Mouse (Mus musculus) MEL (cell line): Measurements from ENCODE around the gene Babam2. TPM values are rescaled to one million over a fixed set of nuclear protein-coding genes. Genes with fewer than 3 reads are reported as not detected.

Experiments
- DNase-seq: peaks from one replicate; pipeline ENCODE4 v3.0.0; 2011; ENCODE audit warnings: low read depth, low spot score
- H3K27ac ChIP-seq: 2 replicates; pipeline ENCODE4 v1.5.1; 2012; ENCODE audit warnings: low read depth, mild to moderate bottlenecking, control low read depth, low read length, moderate library complexity; ENCODE audit not compliant: control insufficient read depth
- H3K27me3 ChIP-seq, 2 experiments: fragments of 150-350 bp in 1 of 2; sonication (generic) in 1 of 2; 2 replicates each; pipeline ENCODE4 v1.6.1; 2012; ENCODE audit warnings: low read length in 2 of 2, mild to moderate bottlenecking in 2 of 2, improper control_type of control experiment in 1 of 2, moderate library complexity in 1 of 2; ENCODE audit not compliant: insufficient read depth in 2 of 2, control insufficient read depth in 1 of 2
- H3K36me3 ChIP-seq, 2 experiments: 2 replicates each; pipeline ENCODE4 v1.6.1; 2012 to 2014; ENCODE audit warnings: low read length in 2 of 2, improper control_type of control experiment in 1 of 2, inconsistent platforms in 1 of 2, mild to moderate bottlenecking in 1 of 2; ENCODE audit not compliant: insufficient read depth in 2 of 2, control insufficient read depth in 1 of 2
- H3K4me1 ChIP-seq, 2 experiments: fragments of 150-350 bp in 1 of 2; sonication (generic) in 1 of 2; 2 replicates each; pipeline ENCODE4 v1.6.1; 2012; ENCODE audit warnings: low read length in 2 of 2, improper control_type of control experiment in 1 of 2, mild to moderate bottlenecking in 1 of 2; ENCODE audit not compliant: insufficient read depth in 2 of 2, control insufficient read depth in 1 of 2
- H3K4me3 ChIP-seq, 2 experiments: fragments of 150-350 bp in 1 of 2; sonication (generic) in 1 of 2; 2 replicates each; pipeline ENCODE4 v1.5.1; 2012; ENCODE audit warnings: low read depth in 2 of 2, low read length in 2 of 2, mild to moderate bottlenecking in 2 of 2, moderate library complexity in 2 of 2, control low read depth in 1 of 2, improper control_type of control experiment in 1 of 2; ENCODE audit not compliant: control insufficient read depth in 1 of 2, insufficient read depth in 1 of 2
- H3K79me2 ChIP-seq: 2 replicates; pipeline ENCODE4 v1.6.1; 2012; ENCODE audit warnings: mild to moderate bottlenecking, low read length, moderate library complexity; ENCODE audit not compliant: control insufficient read depth, poor library complexity, insufficient read depth
- H3K9ac ChIP-seq: 2 replicates; pipeline ENCODE4 v1.6.1; 2012; ENCODE audit warnings: low read depth, mild to moderate bottlenecking, control low read depth, low read length, moderate library complexity; ENCODE audit not compliant: control insufficient read depth, poor library complexity, severe bottlenecking
- H3K9me3 ChIP-seq: fragments of 150-350 bp; sonication (generic); replicated peaks from 2 replicates; pipeline ENCODE4 v1.6.1; 2012; ENCODE audit warnings: mild to moderate bottlenecking, low read length, improper control_type of control experiment, moderate library complexity; ENCODE audit not compliant: insufficient read depth
- BHLHE40 ChIP-seq: IDR thresholded peaks from 2 replicates; pipeline ENCODE4 v1.6.1; 2012; ENCODE audit warnings: low read depth, mild to moderate bottlenecking, inconsistent platforms, low read length, improper control_type of control experiment, borderline replicate concordance
- CHD1 ChIP-seq: IDR thresholded peaks from 2 replicates; pipeline ENCODE4 v1.6.1; 2012; ENCODE audit warnings: low read depth, mild to moderate bottlenecking, inconsistent platforms, low read length, improper control_type of control experiment
- CHD2 ChIP-seq: IDR thresholded peaks from 2 replicates; pipeline ENCODE4 v1.6.1; 2011; ENCODE audit warnings: low read length, improper control_type of control experiment
- CTCF ChIP-seq, 3 experiments: IDR thresholded peaks in 2 of 3; conservative IDR thresholded peaks in 1 of 3; 2 replicates each; pipeline ENCODE4 v1.5.1; 2011 to 2012; ENCODE audit warnings: low read length in 3 of 3, low read depth in 2 of 3, mild to moderate bottlenecking in 2 of 3, improper control_type of control experiment in 1 of 3, inconsistent platforms in 1 of 3, mixed read lengths in 1 of 3, moderate library complexity in 1 of 3; ENCODE audit not compliant: control insufficient read depth in 1 of 3, insufficient read depth in 1 of 3, poor library complexity in 1 of 3, severe bottlenecking in 1 of 3
- E2F4 ChIP-seq: IDR thresholded peaks from 2 replicates; pipeline ENCODE4 v1.6.1; 2011; ENCODE audit warnings: low read depth, low read length, improper control_type of control experiment, borderline replicate concordance
- EP300 ChIP-seq, 2 experiments: IDR thresholded peaks; 2 replicates each; pipeline ENCODE4 v1.6.1; 2011; ENCODE audit warnings: improper control_type of control experiment in 2 of 2, low read length in 2 of 2, low read depth in 1 of 2, mild to moderate bottlenecking in 1 of 2
- GATA1 ChIP-seq: IDR thresholded peaks from 2 replicates; pipeline ENCODE4 v1.6.1; 2011; ENCODE audit warnings: low read depth, low read length, improper control_type of control experiment
- HCFC1 ChIP-seq: IDR thresholded peaks from 2 replicates; pipeline ENCODE4 v1.6.1; 2012; ENCODE audit warnings: low read depth, mild to moderate bottlenecking, inconsistent platforms, low read length, improper control_type of control experiment, moderate library complexity
- KAT2A ChIP-seq: conservative IDR thresholded peaks from 2 replicates; pipeline ENCODE4 v1.6.1; 2012; ENCODE audit warnings: low read depth, low read length, improper control_type of control experiment, inconsistent platforms
- MAFK ChIP-seq: IDR thresholded peaks from 2 replicates; pipeline ENCODE4 v1.6.1; 2011; ENCODE audit warnings: low read depth, mild to moderate bottlenecking, low read length, improper control_type of control experiment, borderline replicate concordance
- MAZ ChIP-seq: IDR thresholded peaks from 2 replicates; pipeline ENCODE4 v1.6.1; 2012; ENCODE audit warnings: low read depth, mild to moderate bottlenecking, inconsistent platforms, low read length, improper control_type of control experiment
- MEF2A ChIP-seq: IDR thresholded peaks from 2 replicates; pipeline ENCODE4 v1.6.1; 2014; ENCODE audit warnings: low read depth, mild to moderate bottlenecking, inconsistent platforms, low read length, improper control_type of control experiment; ENCODE audit not compliant: poor library complexity, insufficient replicate concordance, severe bottlenecking; ENCODE audit errors: extremely low read depth
- MXI1 ChIP-seq: IDR thresholded peaks from 2 replicates; pipeline ENCODE4 v1.6.1; 2011; ENCODE audit warnings: mild to moderate bottlenecking, low read depth, low read length, improper control_type of control experiment
- MYC ChIP-seq: IDR thresholded peaks from 2 replicates; pipeline ENCODE4 v1.6.1; 2011; ENCODE audit warnings: low read depth, mild to moderate bottlenecking, low read length, improper control_type of control experiment, moderate library complexity
- NRF1 ChIP-seq: IDR thresholded peaks from 2 replicates; pipeline ENCODE4 v1.6.1; 2014; ENCODE audit warnings: low read depth, mild to moderate bottlenecking, inconsistent platforms, low read length, improper control_type of control experiment, moderate library complexity; ENCODE audit not compliant: poor library complexity, insufficient read depth, severe bottlenecking
- POLR2AphosphoS5 ChIP-seq: IDR thresholded peaks from 2 replicates; pipeline ENCODE4 v1.6.1; 2012; ENCODE audit warnings: low read depth, borderline replicate concordance, mild to moderate bottlenecking, inconsistent platforms, low read length, moderate library complexity, mixed read lengths
- RAD21 ChIP-seq: IDR thresholded peaks from 2 replicates; pipeline ENCODE4 v1.6.1; 2011; ENCODE audit warnings: mild to moderate bottlenecking, low read depth, low read length, improper control_type of control experiment
- SIN3A ChIP-seq: IDR thresholded peaks from 2 replicates; pipeline ENCODE4 v1.6.1; 2012; ENCODE audit warnings: low read length, improper control_type of control experiment, inconsistent platforms
- SMC3 ChIP-seq: IDR thresholded peaks from 2 replicates; pipeline ENCODE4 v1.6.1; 2011; ENCODE audit warnings: low read depth, low read length, improper control_type of control experiment
- TCF12 ChIP-seq: IDR thresholded peaks from 2 replicates; pipeline ENCODE4 v1.6.1; 2014; ENCODE audit warnings: low read depth, mild to moderate bottlenecking, inconsistent platforms, low read length, improper control_type of control experiment, moderate library complexity
- UBTF ChIP-seq: IDR thresholded peaks from 2 replicates; pipeline ENCODE4 v1.6.1; 2012; ENCODE audit warnings: low read depth, mild to moderate bottlenecking, inconsistent platforms, low read length, improper control_type of control experiment, moderate library complexity, borderline replicate concordance; ENCODE audit not compliant: insufficient read depth
- USF1 ChIP-seq: IDR thresholded peaks from 2 replicates; pipeline ENCODE4 v1.6.1; 2014; ENCODE audit warnings: low read depth, mild to moderate bottlenecking, inconsistent platforms, low read length, improper control_type of control experiment, moderate library complexity
- USF2 ChIP-seq, 2 experiments: IDR thresholded peaks; 2 replicates each; pipeline ENCODE4 v1.6.1; 2011 to 2012; ENCODE audit warnings: improper control_type of control experiment in 2 of 2, low read length in 2 of 2, borderline replicate concordance in 1 of 2, inconsistent platforms in 1 of 2, low read depth in 1 of 2, mild to moderate bottlenecking in 1 of 2; ENCODE audit not compliant: insufficient read depth in 1 of 2
- ZC3H11A ChIP-seq: IDR thresholded peaks from 2 replicates; pipeline ENCODE4 v1.6.1; 2012; ENCODE audit warnings: low read depth, mild to moderate bottlenecking, inconsistent platforms, low read length, improper control_type of control experiment
- ZMIZ1 ChIP-seq: IDR thresholded peaks from 2 replicates; pipeline ENCODE4 v1.6.1; 2012; ENCODE audit warnings: low read depth, mild to moderate bottlenecking, inconsistent platforms, low read length, improper control_type of control experiment, moderate library complexity
- polyA plus RNA-seq, 2 experiments: library from polyadenylated mRNA; stranded (reverse) in 1 of 2; unstranded in 1 of 2; fragments of >175 nt in 1 of 2; fragments of >200 nt in 1 of 2; gene quantifications; 2 replicates each; pipeline versions ENCODE4 v1.2.1 to v1.2.4; 2012; ENCODE audit warnings: low replicate concordance in 2 of 2, low read depth in 1 of 2; ENCODE audit not compliant: insufficient read length in 2 of 2, insufficient read depth in 1 of 2, missing spikeins in 1 of 2
- total RNA-seq: library from RNA; depleted of rRNA; stranded (reverse); fragments of 300-350 nt; gene quantifications from 2 replicates; pipeline ENCODE4 v1.2.3, GENCODE M21; 2012

The Babam2 gene
- total and polyA plus RNA-seq, 3 experiments = 43.3 to 86.6 TPM; not detected in 1

- Histone ChIP-seq H3K9ac (no peak overlapping the region), H3K4me3 (no peak overlapping the region), H3K9me3 (no peaks in the 10 kb centered on the region), H3K79me2 (no peaks in the 10 kb centered on the region), H3K27ac (no peak overlapping the region), H3K4me1 (no peaks in the 10 kb centered on the region; a peak in 1 of 4 replicates), H3K36me3 (no peaks in the 10 kb centered on the region), H3K27me3 (no peaks in the 10 kb centered on the region)
- DNase-seq = no peak
- TF ChIP-seq POLR2AphosphoS5 (no peak), SIN3A (no peak), MYC (no peak), MEF2A (no peak), GATA1 (no peak), KAT2A (no peak), ZC3H11A (no peak), CHD2 (no peak), MAZ (no peak), UBTF (no peak), CHD1 (no peak), HCFC1 (no peak), BHLHE40 (no peak), MAFK (no peak), USF1 (no peak), USF2 (IDR thresholded peaks at IDR 0.05; ENCODE audit: borderline replicate concordance in 1 of 2, insufficient read depth in 1 of 2, low read depth in 1 of 2, low read length in 2 of 2) (no peak), MXI1 (no peak), ZMIZ1 (no peak)
- TF ChIP-seq, all 39 proteins: peak for 0
These were observed 239.0 kb downstream of the Babam2 start for GRCm38 (mm10) chr5:31936523-31936922.

GRCm38 (mm10) chr5:31940876-31941275, 243.4 kb downstream of the Babam2 start:
- no peak overlapping the region for H3K27ac ChIP-seq
- no peak overlapping the region for H3K4me3 ChIP-seq
- TF ChIP-seq MXI1 (no peak), TCF12 (no peak), MAZ (no peak), EP300 (IDR thresholded peaks at IDR 0.05; ENCODE audit: low read depth in 1 of 2, low read length in 2 of 2) (no peak), E2F4 (no peak), NRF1 (no peak), RAD21 (no peak), SMC3 (no peak), GATA1 (no peak), POLR2AphosphoS5 (no peak), KAT2A (no peak), CTCF (IDR thresholded peaks at IDR 0.05 in 2 of 3, conservative IDR thresholded peaks at IDR 0.05 in 1 of 3; ENCODE audit: control insufficient read depth in 1 of 3, insufficient read depth in 1 of 3, low read depth in 2 of 3, low read length in 3 of 3, poor library complexity in 1 of 3, severe bottlenecking in 1 of 3) (no peak), USF1 (no peak), UBTF (no peak)
- no peaks in the 10 kb centered on the region for H3K9me3 ChIP-seq
- H3K27me3 ChIP-seq = no peaks in the 10 kb centered on the region
- no peaks in the 10 kb centered on the region for H3K4me1 ChIP-seq
- no peak overlapping the region for H3K9ac ChIP-seq
- no peaks in the 10 kb centered on the region for H3K36me3 ChIP-seq
- H3K79me2 ChIP-seq = no peaks in the 10 kb centered on the region
- DNase-seq = no peak
